Mouse (Mus musculus) common myeloid progenitor, adult 5-6 weeks (primary cell): ENCODE data around the gene Hist1h3e. TPM values are rescaled to one million over a fixed set of nuclear protein-coding genes. Genes with fewer than 3 reads are reported as not detected.
A peak's percentile ranks its signal among the peaks of the same experiment; 100 is the strongest.
"Not testable (repeated sequence)": the region's sequence is repeated elsewhere in the genome, so short reads cannot be mapped to it uniquely, and the experiment has no call there.

ENCODE experiments used
- ATAC-seq: replicated peaks from 2 replicates; pipeline ENCODE4 v1.8.0; 2016; ENCODE audit warnings: low read depth, mild to moderate bottlenecking, moderate TSS enrichment, inconsistent platforms; ENCODE audit not compliant: poor library complexity, severe bottlenecking
- total RNA-seq: library from RNA; stranded (forward); fragments of 200-1000, 187-1606 nt; gene quantifications from 2 replicates; pipeline ENCODE4 v1.2.3, GENCODE M21; 2017

Gene Hist1h3e
- total RNA-seq, 1 experiment from 2014 or later: 671 TPM

GRCm38 (mm10) chr13:23542225-23542980 is 19.8 kb downstream of the Hist1h3e start:
- not testable (repeated sequence) for ATAC-seq

- ATAC-seq: no peak
Observed at GRCm38 (mm10) chr13:23541497-23541896, 20.7 kb downstream of the Hist1h3e start.

GRCm38 (mm10) chr13:23539821-23540220 is 22.3 kb downstream of the Hist1h3e start:
- ATAC-seq: not testable (repeated sequence)

- ATAC-seq: no peak
Observed at GRCm38 (mm10) chr13:23538249-23538648, 23.9 kb downstream of the Hist1h3e start.

GRCm38 (mm10) chr13:23537006-23537710 is 25.0 kb downstream of the Hist1h3e start:
- ATAC-seq: no peak

GRCm38 (mm10) chr13:23536076-23536822 is 25.9 kb downstream of the Hist1h3e start:
- no peak for ATAC-seq

- ATAC-seq: peak; percentile 65
Observed at GRCm38 (mm10) chr13:23535137-23536075, 26.8 kb downstream of the Hist1h3e start, which contains the start of gene Hist1h3g. Gene Hist1h3g (plus strand): TSS chr13:23535422.

- 0 out of 2 replicates have a peak, but pooled peaks have one; percentile 2 for ATAC-seq
Observed at GRCm38 (mm10) chr13:23534368-23535131, 27.6 kb downstream of the Hist1h3e start.

- ATAC-seq: peak; percentile 42
Observed at GRCm38 (mm10) chr13:23533560-23534367, 28.4 kb downstream of the Hist1h3e start, which contains the start of gene Hist1h2af. Gene Hist1h2af (plus strand): TSS chr13:23533906.

GRCm38 (mm10) chr13:23532262-23533075 is 29.7 kb downstream of the Hist1h3e start:
- no peak for ATAC-seq

GRCm38 (mm10) chr13:23530901-23531875 is 31.0 kb downstream of the Hist1h3e start, which contains the start of gene Hist1h4h:
Gene Hist1h4h (plus strand): TSS chr13:23531050.
- ATAC-seq: peak; percentile 55

GRCm38 (mm10) chr13:23530181-23530900 is 31.8 kb downstream of the Hist1h3e start:
- ATAC-seq: no peak

- ATAC-seq: no peak
Observed at GRCm38 (mm10) chr13:23529480-23530165, 32.5 kb downstream of the Hist1h3e start.

GRCm38 (mm10) chr13:23529005-23529404 is 33.2 kb downstream of the Hist1h3e start:
- ATAC-seq: no peak

GRCm38 (mm10) chr13:23526312-23526711 is 35.9 kb downstream of the Hist1h3e start:
- ATAC-seq: peak; percentile 41
